8 mouse cellular contexts compared by ENCODE assay signal in genomic region chr7:127195544-127196295, GRCm38 (mm10). TPM values are rescaled to one million over a fixed set of nuclear protein-coding genes. Genes with fewer than 3 reads are reported as not detected.
DNase-seq lines count a peak whose midpoint lies in the region; ATAC-seq lines count a peak whose summit lies in the region.

Cd2bp2 (minus strand) TSS chr7:127196050.

- DNase-seq in NIH3T3 (ENCODE audit: low read depth), result peak; percentile 95
- peak; percentile 97 for DNase-seq in cerebellum, postnatal 10 days
- DNase-seq in frontal cortex, postnatal 10 days (ENCODE audit: low spot score in 2 of 2), result peak; percentile 94 to 97
- DNase-seq in layer of hippocampus, postnatal 14 days (ENCODE audit: low spot score in 2 of 2), result peak; percentile 95 to 98
- peak; percentile 95 for DNase-seq in lung, postnatal 14 days
- peak; percentile 95 for DNase-seq in retina, adult 2 months (ENCODE audit: low read depth, low spot score)
- DNase-seq in thymus, postnatal 36 days, result peak; percentile 88 to 93

- peak; percentile 97 for ATAC-seq in hindbrain, embryonic 12.5 days (ENCODE audit: low FRiP score)

- H3K9me3 ChIP-seq in hindbrain, embryonic 12.5 days (replicated peaks), result no peaks in the 10 kb centered on the region

- H3K27ac ChIP-seq in hindbrain, embryonic 12.5 days, result peak within 1 kb of the TSS; percentile 90

- WGBS in hindbrain, embryonic 12.5 days, result under 1% methylated on average over 51 of the region's 51 CpGs

- peaks cover 72% of the 10 kb centered on the region for H3K36me3 ChIP-seq in hindbrain, embryonic 12.5 days

- H3K27me3 ChIP-seq in hindbrain, embryonic 12.5 days, result no peaks in the 10 kb centered on the region

- peak within 1 kb of the TSS; percentile 93 for H3K4me2 ChIP-seq in hindbrain, embryonic 12.5 days (replicated peaks)

- peaks cover 25% of the 10 kb centered on the region for H3K4me1 ChIP-seq in hindbrain, embryonic 12.5 days

- peak within 1 kb of the TSS; percentile 79 for H3K4me3 ChIP-seq in hindbrain, embryonic 12.5 days

- H3K9ac ChIP-seq in hindbrain, embryonic 12.5 days, result peak within 1 kb of the TSS; percentile 86

RNA-seq across cellular contexts. Expression of gene Cd2bp2, which starts in this region (rescaled TPM):
- polyA plus RNA-seq in hindbrain, embryonic 12.5 days (2016; fragmentation: Nextera tagmentation; extraction: Ambion mirVana), result 86.2 and 92.9 TPM in 2 replicates
- total RNA-seq in layer of hippocampus, postnatal 14 days (2021), result 10 to 100 TPM; 75.1 to 77.0 TPM

Comparison
In these comparisons a context has a peak if more than half of its experiments do, and no peak if none do; other contexts are left out.
1. Peak in every context shown above with its lines: DNase-seq, ATAC-seq, H3K4me3 ChIP-seq and H3K27ac ChIP-seq.